Mouse (Mus musculus): Measurements from ENCODE around the gene Prps1l3. TPM values are rescaled to one million over a fixed set of nuclear protein-coding genes. Genes with fewer than 3 reads are reported as not detected.
A peak's percentile ranks its signal among the peaks of the same experiment; 100 is the strongest.

The Prps1l3 gene
- polyA plus RNA-seq, 1 experiment, result 12.0 TPM

GRCm38 (mm10) chr12:57226411-57226810 lies 3.8 kb upstream of the Prps1l3 start:
- no peak for DNase-seq
- WGBS, result 87% methylated on average over 9 of the region's 9 CpGs
- Histone ChIP-seq H3K4me1 (ENCODE audit: control insufficient read depth, insufficient read depth, low read length) (no peaks in the 10 kb centered on the region), H3K4me3 (replicated peaks; ENCODE audit: insufficient read depth, low read depth, low read length) (no peak overlapping the region), H3K27me3 (ENCODE audit: control insufficient read depth, insufficient read depth, low read length) (no peaks in the 10 kb centered on the region), H3K27ac (ENCODE audit: insufficient read depth, low read length) (no peak overlapping the region)
- no peak for TF ChIP-seq POLR2A (IDR thresholded peaks at IDR 0.05; ENCODE audit: borderline replicate concordance, insufficient read depth, low read length)
- no peak for TF ChIP-seq CTCF (IDR thresholded peaks at IDR 0.05; ENCODE audit: borderline replicate concordance, insufficient read depth, low read depth, low read length)

DNA sequence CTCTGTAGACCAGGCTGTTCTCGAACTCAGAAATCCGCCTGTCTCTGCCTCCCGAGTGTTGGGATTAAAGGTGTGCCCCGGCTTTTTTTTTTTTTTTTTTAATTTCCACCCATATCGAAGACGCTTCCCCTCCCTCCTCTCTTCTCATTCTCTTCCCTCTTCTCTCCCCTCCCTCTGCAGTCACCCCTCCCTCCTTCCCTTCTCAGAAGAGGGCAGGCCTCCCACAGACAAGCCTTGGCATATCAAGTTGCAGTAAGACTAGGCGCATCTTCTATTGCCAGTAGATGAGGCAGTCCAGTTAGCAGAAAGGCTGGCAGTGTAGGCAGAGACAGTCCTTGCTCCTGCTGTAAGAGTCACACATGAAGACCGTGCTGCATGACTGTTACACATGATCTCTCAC lies 2.4 kb upstream of the Prps1l3 start:
- H3K27ac ChIP-seq (ENCODE audit: insufficient read depth, low read length), result no peak overlapping the region
- DNase-seq, result no peak
- 81% methylated on average over 8 of the region's 8 CpGs for WGBS
- H3K27me3 ChIP-seq (ENCODE audit: control insufficient read depth, insufficient read depth, low read length), result no peaks in the 10 kb centered on the region
- no peak for TF ChIP-seq POLR2A (IDR thresholded peaks at IDR 0.05; ENCODE audit: borderline replicate concordance, insufficient read depth, low read length)
- TF ChIP-seq CTCF (IDR thresholded peaks at IDR 0.05; ENCODE audit: borderline replicate concordance, insufficient read depth, low read depth, low read length), result no peak
- no peaks in the 10 kb centered on the region for H3K4me1 ChIP-seq (ENCODE audit: control insufficient read depth, insufficient read depth, low read length)
- no peak overlapping the region for H3K4me3 ChIP-seq (replicated peaks; ENCODE audit: insufficient read depth, low read depth, low read length)

DNA sequence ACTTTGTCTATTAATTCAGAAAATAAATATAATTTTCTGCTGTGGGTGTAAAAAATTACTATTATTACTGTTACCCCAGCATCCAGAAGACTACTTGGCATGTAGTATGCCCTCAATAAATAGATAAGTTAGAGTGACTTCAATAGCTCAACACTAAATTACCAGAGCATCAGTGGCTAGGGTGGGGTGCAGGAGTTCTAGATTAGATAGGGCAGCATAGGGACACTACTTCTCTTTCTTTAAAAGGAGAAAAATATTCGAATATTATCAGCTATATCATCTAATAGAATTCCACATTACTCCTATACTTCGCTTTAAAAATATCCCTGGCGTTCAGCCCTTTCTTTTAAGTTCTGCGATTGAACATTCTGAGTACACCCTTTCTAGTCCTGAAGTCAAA lies 509 bp upstream of the Prps1l3 start:
- 23% methylated on average over 4 of the region's 4 CpGs for WGBS
- DNase-seq, result no peak
- H3K4me1 ChIP-seq (ENCODE audit: control insufficient read depth, insufficient read depth, low read length), result no peaks in the 10 kb centered on the region
- H3K27ac ChIP-seq (ENCODE audit: insufficient read depth, low read length), result 0 out of 2 replicates have a peak overlapping the region, but pooled peaks have one; percentile 6
- no peak for TF ChIP-seq CTCF (IDR thresholded peaks at IDR 0.05; ENCODE audit: borderline replicate concordance, insufficient read depth, low read depth, low read length)
- TF ChIP-seq POLR2A (IDR thresholded peaks at IDR 0.05; ENCODE audit: borderline replicate concordance, insufficient read depth, low read length), result no peak
- no peaks in the 10 kb centered on the region for H3K27me3 ChIP-seq (ENCODE audit: control insufficient read depth, insufficient read depth, low read length)
- peak overlapping the region; percentile 66 for H3K4me3 ChIP-seq (replicated peaks; ENCODE audit: insufficient read depth, low read depth, low read length)

DNA sequence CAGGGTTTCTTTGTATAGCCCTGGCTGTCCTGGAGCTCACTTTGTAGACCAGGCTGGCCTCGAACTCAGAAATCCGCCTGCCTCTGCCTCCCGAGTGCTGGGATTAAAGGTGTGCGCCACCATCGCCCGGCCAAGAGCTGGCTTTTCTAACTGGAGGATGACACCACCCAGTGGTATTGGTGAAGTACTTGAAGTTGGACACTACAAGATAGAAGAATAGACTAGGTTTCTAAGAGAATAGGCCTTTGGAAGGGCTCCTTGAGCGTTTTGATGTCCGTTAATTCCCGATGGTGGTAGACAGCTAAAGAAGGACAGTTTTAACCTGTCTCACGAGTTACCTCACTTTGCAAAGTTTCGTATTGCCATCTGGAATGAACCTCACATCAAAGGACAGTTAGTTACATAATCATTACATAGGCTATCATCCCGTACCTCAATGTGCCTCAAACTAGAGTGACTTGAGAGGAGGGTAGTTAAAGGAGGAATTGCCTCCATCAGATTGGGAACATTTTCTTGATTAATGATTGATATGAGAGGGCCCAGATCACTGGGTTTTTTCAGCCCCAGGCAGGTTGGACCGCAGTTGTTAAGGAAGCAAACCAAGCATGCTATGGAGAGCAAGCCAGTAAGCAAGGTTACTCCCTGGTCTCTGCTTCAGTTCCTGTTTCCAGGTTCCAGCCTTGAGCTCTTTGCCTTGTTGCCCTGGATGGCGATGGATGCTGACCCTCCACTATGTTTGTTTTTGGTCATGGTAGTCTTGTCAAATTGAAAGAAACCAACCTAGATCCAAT lies 1.1 kb downstream of the Prps1l3 start:
- TF ChIP-seq CTCF (IDR thresholded peaks at IDR 0.05; ENCODE audit: borderline replicate concordance, insufficient read depth, low read depth, low read length) (no peak), POLR2A (IDR thresholded peaks at IDR 0.05; ENCODE audit: borderline replicate concordance, insufficient read depth, low read length) (no peak)

GRCm38 (mm10) chr12:57233386-57233785 lies 3.2 kb downstream of the Prps1l3 start:
- DNase-seq, result no peak
- H3K4me3 ChIP-seq (replicated peaks; ENCODE audit: insufficient read depth, low read depth, low read length), result no peak overlapping the region
- H3K27me3 ChIP-seq (ENCODE audit: control insufficient read depth, insufficient read depth, low read length), result no peaks in the 10 kb centered on the region
- H3K27ac ChIP-seq (ENCODE audit: insufficient read depth, low read length), result no peak overlapping the region
- no peak for TF ChIP-seq POLR2A (IDR thresholded peaks at IDR 0.05; ENCODE audit: borderline replicate concordance, insufficient read depth, low read length)
- TF ChIP-seq CTCF (IDR thresholded peaks at IDR 0.05; ENCODE audit: borderline replicate concordance, insufficient read depth, low read depth, low read length), result no peak
- 87% methylated on average over 5 of the region's 5 CpGs for WGBS
- H3K4me1 ChIP-seq (ENCODE audit: control insufficient read depth, insufficient read depth, low read length), result no peaks in the 10 kb centered on the region

More for the DNA sequence above, 1.1 kb downstream of the Prps1l3 start:
- Histone ChIP-seq H3K27me3 (ENCODE audit: control insufficient read depth, insufficient read depth, low read length) (no peaks in the 10 kb centered on the region), H3K27ac (ENCODE audit: insufficient read depth, low read length) (no peak overlapping the region), H3K4me3 (replicated peaks; ENCODE audit: insufficient read depth, low read depth, low read length) (peak overlapping the region; percentile 27), H3K4me1 (ENCODE audit: control insufficient read depth, insufficient read depth, low read length) (no peaks in the 10 kb centered on the region)
- WGBS, result 71% methylated on average over 14 of the region's 14 CpGs
- DNase-seq, result peak; percentile 17 to 24

- H3K27ac ChIP-seq (ENCODE audit: insufficient read depth, low read length), result no peak overlapping the region
- DNase-seq, result no peak
- no peaks in the 10 kb centered on the region for H3K4me1 ChIP-seq (ENCODE audit: control insufficient read depth, insufficient read depth, low read length)
- H3K27me3 ChIP-seq (ENCODE audit: control insufficient read depth, insufficient read depth, low read length), result no peaks in the 10 kb centered on the region
- 88% methylated on average over 5 of the region's 5 CpGs for WGBS
- no peak overlapping the region for H3K4me3 ChIP-seq (replicated peaks; ENCODE audit: insufficient read depth, low read depth, low read length)
- TF ChIP-seq POLR2A (IDR thresholded peaks at IDR 0.05; ENCODE audit: borderline replicate concordance, insufficient read depth, low read length), result no peak
- TF ChIP-seq CTCF (IDR thresholded peaks at IDR 0.05; ENCODE audit: borderline replicate concordance, insufficient read depth, low read depth, low read length), result no peak
Measured at GRCm38 (mm10) chr12:57243671-57244495, 13.7 kb downstream of the Prps1l3 start.

DNA sequence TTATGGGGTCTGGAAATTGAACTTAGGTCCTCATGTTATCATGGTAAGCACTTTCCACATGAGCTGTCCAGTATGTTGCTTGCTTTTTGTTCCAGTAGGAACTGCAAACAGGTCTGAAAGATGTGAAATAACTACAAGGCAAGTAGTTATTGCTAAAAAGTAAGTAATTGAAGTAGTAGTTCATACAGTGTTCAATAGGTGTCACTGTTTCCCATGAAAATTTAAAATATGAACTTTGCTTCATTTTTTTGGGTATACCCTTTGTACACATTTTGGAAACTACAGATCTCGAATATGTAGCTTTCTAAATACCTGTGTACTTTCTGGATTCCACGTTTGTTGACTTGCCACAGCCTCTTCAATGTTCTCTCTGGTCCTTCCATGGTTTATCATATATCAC lies 28.4 kb downstream of the Prps1l3 start:
- WGBS, result 60% methylated on average over 2 of the region's 2 CpGs
- no peak overlapping the region for H3K27ac ChIP-seq (ENCODE audit: insufficient read depth, low read length)
- TF ChIP-seq POLR2A (IDR thresholded peaks at IDR 0.05; ENCODE audit: borderline replicate concordance, insufficient read depth, low read length) (no peak), CTCF (IDR thresholded peaks at IDR 0.05; ENCODE audit: borderline replicate concordance, insufficient read depth, low read depth, low read length) (no peak)
- H3K4me3 ChIP-seq (replicated peaks; ENCODE audit: insufficient read depth, low read depth, low read length), result no peak overlapping the region
- H3K4me1 ChIP-seq (ENCODE audit: control insufficient read depth, insufficient read depth, low read length), result no peaks in the 10 kb centered on the region
- no peaks in the 10 kb centered on the region for H3K27me3 ChIP-seq (ENCODE audit: control insufficient read depth, insufficient read depth, low read length)
- no peak for DNase-seq
